Mouse (Mus musculus) liver, adult 2 months (tissue): ENCODE measurements around the gene Rgs13. TPM values are rescaled to one million over a fixed set of nuclear protein-coding genes. Genes with fewer than 3 reads are reported as not detected.
"Not testable (repeated sequence)": the region's sequence is repeated elsewhere in the genome, so short reads cannot be mapped to it uniquely, and the experiment has no call there.

Experiments used
- DNase-seq: peaks from one replicate; pipeline ENCODE4 v3.0.0-alpha.2; 2011; ENCODE audit warnings: low read depth, low spot score; ENCODE audit errors: extremely low read depth
- H3K27ac ChIP-seq: fragments of 200-500 bp; replicated peaks from 2 replicates; pipeline ENCODE4 v1.5.1; 2012; ENCODE audit warnings: low read depth, mild to moderate bottlenecking, control low read depth, inconsistent platforms, low read length; ENCODE audit not compliant: insufficient read depth
- H3K27me3 ChIP-seq: fragments of 200-500 bp; 2 replicates; pipeline ENCODE4 v1.6.1; 2012; ENCODE audit warnings: mild to moderate bottlenecking, moderate library complexity, low read length, inconsistent platforms; ENCODE audit not compliant: control insufficient read depth, insufficient read depth
- H3K36me3 ChIP-seq: fragments of 200-500 bp; 2 replicates; pipeline ENCODE4 v1.6.1; 2012; ENCODE audit warnings: low read length, inconsistent platforms; ENCODE audit not compliant: control insufficient read depth, insufficient read depth
- H3K4me1 ChIP-seq: fragments of 200-500 bp; 2 replicates; pipeline ENCODE4 v1.6.1; 2011; ENCODE audit warnings: low read length; ENCODE audit not compliant: control insufficient read depth, insufficient read depth
- H3K4me3 ChIP-seq: fragments of 200-500 bp; 2 replicates; pipeline ENCODE4 v1.5.1; 2011; ENCODE audit warnings: low read depth, mild to moderate bottlenecking, control low read depth, low read length, moderate library complexity; ENCODE audit not compliant: insufficient read depth
- H3K79me2 ChIP-seq: fragments of 200-500 bp; 2 replicates; pipeline ENCODE4 v1.6.1; 2012; ENCODE audit warnings: inconsistent platforms, mild to moderate bottlenecking, low read length, moderate library complexity; ENCODE audit not compliant: control insufficient read depth, insufficient read depth
- H3K9ac ChIP-seq: fragments of 200-500 bp; 2 replicates; pipeline ENCODE4 v1.6.1; 2012; ENCODE audit warnings: low read depth, mild to moderate bottlenecking, control low read depth, inconsistent platforms, low read length
- CTCF ChIP-seq: fragments of 200-500 bp; IDR thresholded peaks from 2 replicates; pipeline ENCODE4 v1.5.1; 2011; ENCODE audit warnings: low read depth, low read length, control low read depth
- POLR2A ChIP-seq: fragments of 200-500 bp; IDR thresholded peaks from 2 replicates; pipeline ENCODE4 v1.6.1; 2011; ENCODE audit warnings: low read length, control low read depth; ENCODE audit not compliant: insufficient read depth; ENCODE audit errors: extremely low read depth
- WGBS: fragments of 180-500 bp; shearing (Covaris S2); methylation state at CpG from one replicate; pipeline ENCODE4 v1.1.7; 2018; 5-methylcytosine and 5-hydroxymethylcytosine counted together
- polyA plus RNA-seq: library from polyadenylated mRNA; depleted of rRNA; stranded (reverse); fragments of >200 nt; gene quantifications from 2 replicates; pipeline ENCODE4 v1.2.3, GENCODE M21; 2012
- total RNA-seq: library from RNA; depleted of rRNA; stranded (reverse); fragments of >200 nt; gene quantifications from 2 replicates; pipeline ENCODE4 v1.2.3, GENCODE M21; 2014

The Rgs13 gene
- total and polyA plus RNA-seq, 2 experiments: 0.18 TPM; not detected in 1

DNA sequence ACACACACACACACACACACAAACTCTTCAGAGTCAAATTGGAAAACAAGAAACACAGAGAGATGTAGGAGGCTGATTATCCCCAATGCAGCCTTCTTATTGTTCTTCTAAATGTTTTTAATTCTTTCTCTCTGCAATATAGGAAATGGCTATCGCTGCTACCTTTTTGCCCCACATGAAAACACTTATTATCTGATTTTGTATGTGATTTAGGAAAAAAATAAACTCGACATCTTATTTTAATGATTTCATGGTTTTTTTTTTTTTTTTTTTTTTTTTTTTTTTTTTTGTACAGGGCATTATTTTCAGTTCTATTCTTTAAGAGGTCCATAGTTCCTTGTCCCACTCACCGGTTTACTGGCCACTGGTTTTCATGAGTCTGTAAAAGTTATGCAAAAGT is 27.2 kb downstream of the Rgs13 start:
- no peaks in the 10 kb centered on the region for H3K4me1 ChIP-seq
- 69% methylated on average over 3 of the region's 3 CpGs for WGBS
- no peak overlapping the region for H3K9ac ChIP-seq
- no peaks in the 10 kb centered on the region for H3K36me3 ChIP-seq
- TF ChIP-seq POLR2A: no peak
- TF ChIP-seq CTCF: no peak
- H3K4me3 ChIP-seq: no peak overlapping the region
- H3K27ac ChIP-seq: no peak overlapping the region
- no peaks in the 10 kb centered on the region for H3K79me2 ChIP-seq
- DNase-seq: no peak
- H3K27me3 ChIP-seq: no peaks in the 10 kb centered on the region

DNA sequence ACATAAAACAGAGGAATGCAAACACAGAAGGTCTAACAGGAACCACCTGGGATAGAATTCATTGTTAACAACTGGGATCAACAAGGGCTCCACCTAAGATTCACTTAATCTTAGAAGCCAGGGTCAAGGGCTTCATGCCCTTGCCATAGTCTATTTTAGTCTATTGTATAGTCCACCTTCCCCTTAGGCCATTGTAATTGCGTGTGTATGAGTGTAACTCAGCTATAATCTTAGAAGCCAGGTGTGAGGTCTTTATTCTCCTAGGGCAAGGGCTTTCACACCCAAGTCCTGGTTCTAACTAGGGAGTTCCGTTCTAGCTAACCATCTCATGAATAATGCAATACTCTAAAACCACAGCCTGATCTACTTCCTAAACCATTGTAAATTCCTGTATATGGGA is 35.8 kb downstream of the Rgs13 start:
- not testable (repeated sequence) for H3K9ac ChIP-seq, H3K79me2 ChIP-seq, DNase-seq, H3K27me3 ChIP-seq, H3K27ac ChIP-seq, H3K36me3 ChIP-seq, H3K4me1 ChIP-seq, H3K4me3 ChIP-seq
- WGBS: 83% methylated on average over 2 of the region's 2 CpGs

DNA sequence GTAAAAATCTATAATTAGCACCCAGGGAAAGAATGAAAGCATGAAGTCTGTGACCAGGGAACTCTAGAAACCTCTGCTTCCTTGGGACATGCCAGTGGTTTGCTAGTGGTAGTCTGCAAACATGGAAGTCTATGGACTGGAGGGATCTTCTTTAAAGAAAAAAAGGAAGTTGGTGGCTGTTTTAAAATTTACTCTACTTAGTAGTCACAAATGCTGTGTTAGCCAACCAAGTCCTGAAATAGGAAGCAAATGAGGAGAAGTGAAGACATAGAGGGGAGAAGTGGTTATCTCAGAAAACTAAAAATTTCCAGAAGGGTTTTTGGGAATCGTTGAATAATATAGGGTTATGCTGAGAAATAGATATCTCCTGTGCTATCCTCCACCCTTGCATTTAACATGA is 37.3 kb downstream of the Rgs13 start:
- WGBS: 88% methylated on average over 1 of the region's 1 CpGs
- Histone ChIP-seq H3K4me1 (no peaks in the 10 kb centered on the region), H3K36me3 (no peaks in the 10 kb centered on the region), H3K27ac (no peak overlapping the region), H3K79me2 (no peaks in the 10 kb centered on the region), H3K4me3 (no peak overlapping the region), H3K27me3 (no peaks in the 10 kb centered on the region), H3K9ac (no peak overlapping the region)
- TF ChIP-seq POLR2A (no peak), CTCF (no peak)
- peak; percentile 2 for DNase-seq

DNA sequence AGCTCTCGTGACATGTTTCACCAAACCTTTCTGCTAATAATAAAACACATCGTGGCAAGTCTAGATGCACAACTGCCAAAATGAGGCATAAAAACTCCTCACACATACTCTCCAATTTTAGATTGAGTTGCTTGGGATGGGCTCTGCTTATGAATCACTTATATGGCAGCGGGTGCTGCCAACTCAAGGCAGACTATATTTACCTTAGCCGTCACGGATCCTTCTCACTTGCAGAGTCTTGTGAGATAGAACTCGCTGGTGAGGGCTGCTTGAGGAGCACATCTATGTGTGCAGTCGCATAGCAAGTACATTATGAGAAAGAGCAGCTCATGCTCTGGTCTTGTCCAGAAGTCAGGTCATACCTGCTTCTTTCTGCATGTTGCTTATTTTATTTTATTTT is 49.2 kb downstream of the Rgs13 start:
- Histone ChIP-seq H3K4me1 (no peaks in the 10 kb centered on the region), H3K9ac (no peak overlapping the region), H3K27ac (no peak overlapping the region), H3K36me3 (no peaks in the 10 kb centered on the region), H3K4me3 (no peak overlapping the region), H3K79me2 (no peaks in the 10 kb centered on the region), H3K27me3 (no peaks in the 10 kb centered on the region)
- no peak for DNase-seq
- WGBS: 78% methylated on average over 7 of the region's 7 CpGs
- no peak for TF ChIP-seq CTCF
- no peak for TF ChIP-seq POLR2A

DNA sequence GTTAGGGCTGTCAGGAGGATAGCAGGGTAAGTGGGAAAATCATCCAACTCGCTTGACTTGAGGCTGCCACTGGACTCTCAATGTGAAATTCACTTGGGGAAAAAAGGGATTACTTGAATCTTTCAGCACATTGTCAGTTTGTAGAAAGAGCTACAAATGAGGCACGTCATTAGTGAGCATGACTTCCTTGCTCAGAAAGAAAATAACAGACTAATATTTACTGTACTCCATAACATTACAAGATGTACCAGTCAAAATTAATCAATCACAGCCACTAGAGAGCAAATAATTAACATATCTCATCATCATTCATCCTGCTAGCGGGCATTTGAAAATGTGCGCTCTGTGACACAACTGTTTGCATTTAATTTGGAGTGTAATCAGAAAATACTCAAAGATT is 57.1 kb downstream of the Rgs13 start:
- Histone ChIP-seq H3K36me3 (no peaks in the 10 kb centered on the region), H3K79me2 (no peaks in the 10 kb centered on the region), H3K9ac (no peak overlapping the region), H3K4me1 (no peaks in the 10 kb centered on the region), H3K27me3 (no peaks in the 10 kb centered on the region), H3K27ac (no peak overlapping the region), H3K4me3 (no peak overlapping the region)
- WGBS: 83% methylated on average over 4 of the region's 4 CpGs
- TF ChIP-seq POLR2A (no peak), CTCF (no peak)
- DNase-seq: no peak

DNA sequence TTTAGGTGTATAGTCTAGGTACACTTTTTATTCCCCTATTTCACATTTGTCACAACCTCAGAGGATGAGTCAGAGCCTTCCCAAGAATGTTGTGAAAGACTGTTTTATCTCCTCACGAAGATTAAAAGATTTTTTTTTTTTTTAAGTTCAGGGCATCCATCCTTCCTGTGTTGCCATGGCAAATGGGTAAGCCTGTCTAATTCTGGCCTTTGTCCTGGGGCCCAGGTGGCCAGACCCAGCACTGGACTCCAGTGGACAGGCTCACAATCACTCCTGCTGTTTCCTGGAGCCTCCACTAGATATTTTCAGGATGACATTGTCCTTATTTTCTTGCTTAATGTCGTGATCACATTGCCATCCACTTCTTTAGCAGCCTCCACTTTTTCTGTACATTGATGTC is 57.7 kb downstream of the Rgs13 start:
- 55% methylated on average over 2 of the region's 2 CpGs for WGBS

More for the DNA sequence above, 57.7 kb downstream of the Rgs13 start:
- TF ChIP-seq POLR2A (no peak), CTCF (no peak)
- no peak overlapping the region for H3K27ac ChIP-seq
- H3K4me3 ChIP-seq: no peak overlapping the region
- no peak overlapping the region for H3K9ac ChIP-seq
- DNase-seq: no peak
- H3K36me3 ChIP-seq: no peaks in the 10 kb centered on the region
- no peaks in the 10 kb centered on the region for H3K4me1 ChIP-seq
- no peaks in the 10 kb centered on the region for H3K79me2 ChIP-seq
- no peaks in the 10 kb centered on the region for H3K27me3 ChIP-seq
